In the genomic region with DNA sequence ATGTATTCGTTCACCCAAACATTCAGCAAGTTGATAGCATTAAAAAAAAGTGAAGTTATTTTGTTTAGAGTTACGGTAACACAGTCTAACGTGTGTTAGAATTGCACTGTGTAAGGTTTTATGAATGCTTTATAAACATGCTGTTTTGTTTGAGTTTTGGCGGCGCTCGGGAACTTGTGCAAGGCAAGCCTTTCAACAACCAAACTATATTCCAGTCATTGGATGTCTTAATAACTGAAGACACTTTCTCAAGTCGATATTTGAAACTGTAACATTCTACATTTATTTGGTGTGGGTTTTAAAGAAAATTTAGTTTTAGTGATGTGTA, we compare ENCODE assay signal across 9 mouse cellular contexts. TPM values are rescaled to one million over a fixed set of nuclear protein-coding genes. Genes with fewer than 3 reads are reported as not detected.
DNase-seq lines count a peak whose midpoint lies in the region; ATAC-seq and TF ChIP-seq lines count a peak whose summit lies in the region.
"Had no signal": no experiment of that assay in that cellular context is flagged by ENCODE, and none has a peak within 500 bp of the region (broad histone marks: within the 10 kb centered on the region; RNA-seq: fewer than 3 reads in every experiment).

No protein-coding gene starts in this region.

- H3K9ac ChIP-seq in kidney, embryonic 15.5 days: peak overlapping the region; percentile 90
- H3K9ac ChIP-seq in hindbrain, embryonic 15.5 days: peak overlapping the region; percentile 88
- H3K9ac ChIP-seq in midbrain, embryonic 14.5 days (replicated peaks; ENCODE audit: low read length): peak overlapping the region; percentile 80; the same call in 1 of the 2 replicates

- no peaks in the 10 kb centered on the region for H3K9me3 ChIP-seq in kidney, embryonic 15.5 days (replicated peaks)
- H3K9me3 ChIP-seq in hindbrain, embryonic 15.5 days: no peaks in the 10 kb centered on the region
- H3K9me3 ChIP-seq in midbrain, embryonic 14.5 days (ENCODE audit: control insufficient read depth, low read length): no peaks in the 10 kb centered on the region

- no peak overlapping the region for H3K27ac ChIP-seq in kidney, embryonic 15.5 days
- no peak overlapping the region for H3K27ac ChIP-seq in cortical plate, adult 2 months (ENCODE audit: insufficient read depth, low read length)
- H3K27ac ChIP-seq in hindbrain, embryonic 15.5 days (replicated peaks): 0 out of 2 replicates have a peak overlapping the region, but pooled peaks have one; percentile 76
- H3K27ac ChIP-seq in midbrain, embryonic 14.5 days (replicated peaks; ENCODE audit: low read depth, low read length): no peak overlapping the region

- H3K36me3 ChIP-seq in kidney, embryonic 15.5 days: no peaks in the 10 kb centered on the region; the same call in 1 of the 2 replicates
- H3K36me3 ChIP-seq in hindbrain, embryonic 15.5 days: no peaks in the 10 kb centered on the region
- H3K36me3 ChIP-seq in midbrain, embryonic 14.5 days (ENCODE audit: control insufficient read depth, insufficient read depth, low read length): no peaks in the 10 kb centered on the region

- TF ChIP-seq POLR2A in cortical plate, adult 2 months (IDR thresholded peaks at IDR 0.05; ENCODE audit: extremely low read depth, insufficient read depth, low read length): no peak

- TF ChIP-seq CTCF in cortical plate, adult 2 months (IDR thresholded peaks at IDR 0.05; ENCODE audit: extremely low read depth, insufficient read depth, low read length): no peak

- WGBS in kidney, embryonic 15.5 days: 14% methylated on average over 7 of the region's 7 CpGs
- 12% methylated on average over 7 of the region's 7 CpGs for WGBS in hindbrain, embryonic 15.5 days
- 14% methylated on average over 7 of the region's 7 CpGs for WGBS in midbrain, embryonic 14.5 days

- no peaks in the 10 kb centered on the region for H3K27me3 ChIP-seq in kidney, embryonic 15.5 days
- H3K27me3 ChIP-seq in hindbrain, embryonic 15.5 days: no peaks in the 10 kb centered on the region
- no peaks in the 10 kb centered on the region for H3K27me3 ChIP-seq in midbrain, embryonic 14.5 days (ENCODE audit: control insufficient read depth, insufficient read depth, low read length)
- H3K27me3 ChIP-seq: Patski had no signal

- H3K4me3 ChIP-seq in kidney, embryonic 15.5 days (replicated peaks): peak overlapping the region; percentile 88
- H3K4me3 ChIP-seq in cortical plate, adult 2 months (ENCODE audit: insufficient read depth, low read length): peak overlapping the region; percentile 50; the same call in 1 of the 2 replicates
- H3K4me3 ChIP-seq in hindbrain, embryonic 15.5 days: peak overlapping the region; percentile 77
- H3K4me3 ChIP-seq in midbrain, embryonic 14.5 days (replicated peaks; ENCODE audit: low read depth, low read length): peak overlapping the region; percentile 74

- DNase-seq in kidney, postnatal 10 days: no peak
- DNase-seq in midbrain, embryonic 14.5 days: peak; percentile 26
- no peak for DNase-seq in adrenal gland, adult 8-10 months
- no peak for DNase-seq in adrenal gland, postnatal 10 days
- no peak for DNase-seq in gastrocnemius, adult 8-10 months (ENCODE audit: low spot score in 2 of 2)

- peak overlapping the region; percentile 71 for H3K4me2 ChIP-seq in kidney, embryonic 15.5 days
- H3K4me2 ChIP-seq in hindbrain, embryonic 15.5 days: peak overlapping the region; percentile 80
- H3K4me2 ChIP-seq in midbrain, embryonic 14.5 days (ENCODE audit: low read length): peak overlapping the region; percentile 86

- peaks cover 20% of the 10 kb centered on the region for H3K4me1 ChIP-seq in kidney, embryonic 15.5 days
- H3K4me1 ChIP-seq in cortical plate, adult 2 months (ENCODE audit: control insufficient read depth, insufficient read depth, low read length): no peaks in the 10 kb centered on the region
- peaks cover 13% of the 10 kb centered on the region for H3K4me1 ChIP-seq in hindbrain, embryonic 15.5 days (replicated peaks)
- H3K4me1 ChIP-seq in midbrain, embryonic 14.5 days (ENCODE audit: control insufficient read depth, insufficient read depth, low read length): 0 out of 2 replicates have a peak, but pooled peaks cover 4% of the 10 kb centered on the region

- ATAC-seq in kidney, embryonic 15.5 days (replicated peaks; ENCODE audit: low FRiP score): no peak
- no peak for ATAC-seq in hindbrain, embryonic 15.5 days (ENCODE audit: low FRiP score, low read depth)
- no peak for ATAC-seq in midbrain, embryonic 14.5 days (ENCODE audit: low FRiP score, low TSS enrichment)

RNA-seq across cellular contexts. Expression of gene Dcbld1, which starts 1.2 kb away (rescaled TPM):
- polyA plus RNA-seq in kidney, embryonic 15.5 days (2015; fragmentation: Nextera tagmentation; extraction: Ambion mirVana): 28.6 and 30.2 TPM in 2 replicates
- polyA plus RNA-seq in cortical plate, adult 2 months (2012; rRNA removed): 5.7 and 5.9 TPM in 2 replicates
- 20.0 and 22.2 TPM in 2 replicates for polyA plus RNA-seq in hindbrain, embryonic 15.5 days (2015; fragmentation: Nextera tagmentation; extraction: Ambion mirVana)
- 13.2 and 15.8 TPM in 2 replicates for polyA plus RNA-seq in midbrain, embryonic 14.5 days (2014; fragmentation: Nextera tagmentation; extraction: Ambion mirVana)
- 1 to 10 TPM; 2.5 to 3.8 (median 3.6) TPM for total RNA-seq in adrenal gland, adult 8-10 months (2022)
- total RNA-seq in adrenal gland, postnatal 10 days (2021): 1 to 10 TPM; 6.8 to 7.0 TPM
- total RNA-seq in gastrocnemius, adult 8-10 months (2022): 1 to 10 TPM in 1 of 4 experiments, under 1 TPM in 3; 0.70 to 1.5 (median 0.76) TPM

RNA-seq across cellular contexts. Expression of gene Ros1, which starts 39.6 kb away (rescaled TPM):
- 1.9 and 2.0 TPM in 2 replicates for polyA plus RNA-seq in kidney, embryonic 15.5 days (2015; fragmentation: Nextera tagmentation; extraction: Ambion mirVana)
- not detected in 2 replicates for polyA plus RNA-seq in cortical plate, adult 2 months (2012; rRNA removed)
- polyA plus RNA-seq in hindbrain, embryonic 15.5 days (2015; fragmentation: Nextera tagmentation; extraction: Ambion mirVana): not detected in 2 replicates
- not detected in 2 replicates for polyA plus RNA-seq in midbrain, embryonic 14.5 days (2014; fragmentation: Nextera tagmentation; extraction: Ambion mirVana)
- under 1 TPM in 1 of 4 experiments, not detected in 3; 0.07 TPM for total RNA-seq in adrenal gland, adult 8-10 months (2022)
- under 1 TPM in 1 of 2 experiments, not detected in 1; 0.09 TPM for total RNA-seq in adrenal gland, postnatal 10 days (2021)
- under 1 TPM in 2 of 4 experiments, not detected in 2; 0.05 to 0.08 TPM for total RNA-seq in gastrocnemius, adult 8-10 months (2022)
